Mouse (Mus musculus) testis, postnatal 14 days (tissue): Measurements from ENCODE around the gene Pmpcb.

Source experiments
- DNase-seq: peaks from one replicate; pipeline ENCODE4 v3.0.0; 2021; ENCODE audit warnings: low spot score

The Pmpcb gene

GRCm38 (mm10) chr5:21732177-21732911 lies 4.6 kb upstream of the Pmpcb start:
- DNase-seq: no peak

- peak; percentile 75 for DNase-seq
Observed at GRCm38 (mm10) chr5:21732930-21733329, 4.0 kb upstream of the Pmpcb start.

GRCm38 (mm10) chr5:21735100-21735499 lies 1.8 kb upstream of the Pmpcb start:
- DNase-seq: no peak

GRCm38 (mm10) chr5:21735584-21735983 lies 1.4 kb upstream of the Pmpcb start:
- DNase-seq: peak; percentile 76

- no peak for DNase-seq
Observed at GRCm38 (mm10) chr5:21736046-21736445, 895 bp upstream of the Pmpcb start.

- no peak for DNase-seq
Observed at GRCm38 (mm10) chr5:21737620-21738019, 679 bp downstream of the Pmpcb start.

- DNase-seq: no peak
Observed at GRCm38 (mm10) chr5:21739120-21739519, 2.2 kb downstream of the Pmpcb start.

GRCm38 (mm10) chr5:21739881-21740280 lies 2.9 kb downstream of the Pmpcb start:
- DNase-seq: no peak

GRCm38 (mm10) chr5:21743606-21744005 lies 6.7 kb downstream of the Pmpcb start:
- DNase-seq: no peak

GRCm38 (mm10) chr5:21744651-21745050 lies 7.7 kb downstream of the Pmpcb start:
- no peak for DNase-seq

GRCm38 (mm10) chr5:21745966-21746365 lies 9.0 kb downstream of the Pmpcb start:
- no peak for DNase-seq

GRCm38 (mm10) chr5:21768506-21768905 lies 31.6 kb downstream of the Pmpcb start:
- no peak for DNase-seq

- DNase-seq: no peak
Observed at GRCm38 (mm10) chr5:21769841-21770240, 32.9 kb downstream of the Pmpcb start.

GRCm38 (mm10) chr5:21776491-21776890 lies 39.5 kb downstream of the Pmpcb start:
- DNase-seq: no peak

GRCm38 (mm10) chr5:21784161-21785052 lies 47.5 kb downstream of the Pmpcb start:
- no peak for DNase-seq

- DNase-seq: peak; percentile 92
Observed at GRCm38 (mm10) chr5:21785053-21785452, 48.1 kb downstream of the Pmpcb start, which contains the start of the genes Dnajc2 and Psmc2. TSS of gene Dnajc2 (minus strand) at chr5:21785251. TSS of gene Psmc2 (plus strand) at chr5:21785283.

- DNase-seq: no peak
Observed at GRCm38 (mm10) chr5:21785776-21786175, 48.8 kb downstream of the Pmpcb start.

- peak; percentile 93 for DNase-seq
Observed at GRCm38 (mm10) chr5:21786258-21787185, 49.6 kb downstream of the Pmpcb start.

- DNase-seq: no peak
Observed at GRCm38 (mm10) chr5:21787186-21788105, 50.5 kb downstream of the Pmpcb start.

GRCm38 (mm10) chr5:21789061-21789460 lies 52.1 kb downstream of the Pmpcb start:
- DNase-seq: no peak

- no peak for DNase-seq
Observed at GRCm38 (mm10) chr5:21792166-21792565, 55.2 kb downstream of the Pmpcb start.
